Mouse (Mus musculus): Measurements from ENCODE around the gene St6galnac6. TPM values are rescaled to one million over a fixed set of nuclear protein-coding genes. Genes with fewer than 3 reads are reported as not detected.

Gene St6galnac6
- total RNA-seq, 1 experiment from 2014 or later: 4.7 TPM

DNA sequence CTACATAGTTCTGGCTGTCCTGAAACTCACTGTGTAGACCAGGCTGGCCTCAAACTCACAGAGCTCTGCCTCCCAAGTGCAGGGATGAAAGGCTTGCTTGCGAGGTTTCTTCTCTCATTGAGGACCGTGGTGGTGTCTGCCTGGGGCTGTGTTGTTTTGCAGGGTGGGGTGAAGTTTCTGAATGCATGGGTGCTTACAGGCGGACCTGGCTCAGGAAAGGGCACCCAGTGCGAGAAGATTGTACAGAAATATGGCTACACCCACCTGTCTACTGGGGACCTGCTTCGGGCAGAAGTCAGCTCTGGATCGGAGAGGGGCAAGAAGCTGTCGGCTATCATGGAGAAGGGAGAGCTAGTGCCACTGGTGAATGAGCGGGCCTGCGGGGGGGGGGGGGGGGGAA is 30.5 kb downstream of the St6galnac6 start:
- ATAC-seq (ENCODE audit: extremely low read depth, insufficient number of reproducible peaks, low FRiP score, poor library complexity, severe bottlenecking): no peak

- no peak for ATAC-seq (ENCODE audit: extremely low read depth, insufficient number of reproducible peaks, low FRiP score, poor library complexity, severe bottlenecking)
Observed at GRCm38 (mm10) chr2:32631046-32631445, 31.5 kb downstream of the St6galnac6 start.

DNA sequence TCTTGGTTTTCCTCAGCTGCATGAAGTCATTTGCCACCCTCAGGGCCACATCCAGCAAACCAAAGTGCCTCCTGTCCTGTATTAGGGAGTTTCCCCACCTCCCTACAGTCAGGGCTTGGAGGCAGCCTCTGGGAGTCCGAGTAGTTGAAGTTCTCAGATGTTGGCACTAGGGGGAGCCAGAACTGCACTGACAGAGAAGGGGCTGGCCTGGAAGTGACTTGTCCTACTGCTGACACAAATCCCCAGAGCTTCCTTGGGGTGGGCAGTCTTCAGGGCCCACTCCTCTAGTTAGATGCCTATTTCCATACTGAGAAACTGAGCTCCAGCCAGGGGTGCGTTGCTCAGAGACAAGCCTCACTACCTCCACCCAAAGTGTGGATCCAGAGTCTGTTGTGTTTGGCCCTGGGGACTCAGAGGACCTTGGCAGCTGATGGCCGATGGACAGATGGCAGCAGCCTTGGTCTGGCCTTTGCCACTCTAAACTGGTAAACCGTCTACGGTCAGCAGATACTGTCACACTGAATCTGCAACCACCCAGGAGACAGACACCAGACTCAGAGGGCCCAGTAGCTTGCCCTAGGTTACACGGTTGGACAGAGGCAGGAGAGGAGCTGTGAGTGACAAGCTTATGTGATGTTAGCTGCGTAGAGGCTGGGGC is 32.4 kb downstream of the St6galnac6 start:
- peak; percentile 67 for ATAC-seq (ENCODE audit: extremely low read depth, insufficient number of reproducible peaks, low FRiP score, poor library complexity, severe bottlenecking)

DNA sequence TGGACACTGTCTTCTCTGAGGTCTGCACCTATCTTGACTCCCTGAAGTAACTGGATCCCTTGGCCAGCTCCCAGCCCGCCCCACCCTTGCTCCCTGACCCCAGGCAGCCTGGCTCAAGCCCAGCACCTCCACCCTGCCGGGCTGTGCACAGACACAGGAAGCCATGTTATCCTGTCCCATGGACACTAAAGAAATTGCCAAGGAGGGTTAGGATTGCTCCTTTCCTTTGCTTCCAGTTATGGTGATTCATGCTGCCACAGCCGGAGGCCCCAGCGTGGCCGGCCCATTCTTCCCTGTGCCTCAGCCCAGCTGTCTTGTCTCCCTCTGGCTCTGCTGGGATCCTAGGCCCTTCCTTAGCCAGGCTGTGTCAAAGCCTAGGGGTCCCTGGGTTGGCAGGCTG is 34.2 kb downstream of the St6galnac6 start:
- ATAC-seq (ENCODE audit: extremely low read depth, insufficient number of reproducible peaks, low FRiP score, poor library complexity, severe bottlenecking): no peak

DNA sequence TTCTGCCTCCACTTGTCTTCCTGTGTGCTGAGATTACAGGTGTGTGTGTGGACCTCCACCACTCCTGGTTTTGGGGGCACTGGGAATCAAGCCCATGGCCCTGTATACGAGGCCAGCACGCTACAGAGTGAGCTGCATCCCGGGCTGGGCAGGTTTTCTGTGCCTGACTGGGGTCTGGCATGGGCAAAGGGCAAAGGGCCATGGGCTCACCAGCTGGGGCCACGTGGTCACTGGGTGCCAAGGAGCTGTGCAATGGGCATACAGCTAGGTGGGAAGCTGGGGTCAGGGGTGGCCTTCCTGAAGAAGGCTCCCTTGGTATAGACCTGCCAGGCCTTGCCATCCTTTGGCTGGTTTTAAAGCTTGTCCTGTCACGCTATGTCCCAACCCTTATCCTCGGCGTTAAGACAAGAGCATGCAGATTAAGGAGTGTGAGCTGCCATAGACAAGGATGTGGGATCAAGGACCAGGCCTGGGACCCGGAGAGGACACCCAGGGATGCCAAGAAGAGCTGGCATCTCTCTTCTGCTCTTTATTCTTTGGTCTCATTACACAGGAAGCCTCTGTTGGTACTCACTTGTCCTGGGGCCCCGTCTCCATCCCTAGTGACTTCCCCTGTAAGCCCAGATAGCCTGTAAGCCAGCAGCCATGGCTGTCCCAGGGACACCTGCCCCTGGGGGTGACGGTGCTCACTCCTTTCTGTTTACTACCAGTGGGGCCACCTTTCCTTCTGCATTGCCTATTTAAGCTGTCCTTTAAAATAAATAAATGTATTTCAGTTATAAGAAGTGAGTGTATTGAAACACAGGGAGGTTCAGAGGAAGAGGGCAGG is 35.0 kb downstream of the St6galnac6 start:
- ATAC-seq (ENCODE audit: extremely low read depth, insufficient number of reproducible peaks, low FRiP score, poor library complexity, severe bottlenecking): no peak

- ATAC-seq (ENCODE audit: extremely low read depth, insufficient number of reproducible peaks, low FRiP score, poor library complexity, severe bottlenecking): no peak
Observed at GRCm38 (mm10) chr2:32636617-32637016, 37.1 kb downstream of the St6galnac6 start.

DNA sequence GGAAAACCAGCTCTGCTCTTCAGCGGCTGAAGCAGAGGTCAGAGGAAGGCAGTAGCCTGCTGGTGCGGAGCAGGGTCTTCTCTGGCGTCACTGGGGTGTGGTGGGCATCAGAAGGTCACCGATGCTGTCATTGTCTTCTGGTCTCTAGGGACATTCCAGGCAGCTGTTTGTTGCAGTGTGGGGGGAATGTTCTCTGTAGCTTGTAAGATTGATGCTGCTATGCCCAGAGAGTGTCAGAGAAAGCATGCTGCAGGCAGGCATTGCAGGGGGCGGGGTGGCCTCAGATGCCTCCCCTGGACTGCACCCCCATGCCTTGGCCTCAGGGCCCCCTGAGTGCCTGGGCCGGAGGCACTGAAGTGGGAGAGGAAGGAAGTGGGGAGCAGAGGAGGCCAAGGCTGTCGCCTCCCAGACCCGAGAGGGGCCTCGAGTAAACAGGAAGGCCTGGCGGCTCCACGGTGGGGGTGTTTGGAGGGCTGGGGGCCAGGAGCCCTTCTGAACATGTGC is 38.3 kb downstream of the St6galnac6 start:
- peak; percentile 51 for ATAC-seq (ENCODE audit: extremely low read depth, insufficient number of reproducible peaks, low FRiP score, poor library complexity, severe bottlenecking)

GRCm38 (mm10) chr2:32639632-32640031 is 40.1 kb downstream of the St6galnac6 start:
- ATAC-seq (ENCODE audit: extremely low read depth, insufficient number of reproducible peaks, low FRiP score, poor library complexity, severe bottlenecking): no peak

DNA sequence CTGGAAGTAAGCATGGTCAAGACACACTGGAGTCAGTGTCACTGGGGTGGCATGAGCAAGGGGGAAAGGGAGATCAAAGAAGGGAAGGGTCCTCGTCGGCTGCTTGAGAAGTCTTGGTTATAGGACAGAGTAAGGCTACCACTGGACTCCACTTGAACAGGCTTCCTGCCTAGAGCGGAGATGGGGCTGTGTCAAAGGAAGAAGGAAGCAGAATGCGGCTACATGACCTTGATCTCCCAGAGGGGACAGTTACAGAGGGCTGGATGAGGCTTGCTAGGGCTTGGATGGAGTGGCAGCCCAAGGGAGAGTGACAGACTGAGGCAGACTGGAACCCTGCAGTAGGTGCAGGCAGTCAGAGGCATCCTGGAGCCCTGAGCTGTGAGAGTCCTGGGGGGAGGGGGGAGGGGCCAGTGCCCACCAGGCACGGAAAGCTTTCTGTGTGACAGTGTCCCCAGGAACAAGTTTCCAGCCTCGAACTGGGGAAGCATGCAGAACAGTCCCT is 41.1 kb downstream of the St6galnac6 start:
- no peak for ATAC-seq (ENCODE audit: extremely low read depth, insufficient number of reproducible peaks, low FRiP score, poor library complexity, severe bottlenecking)

DNA sequence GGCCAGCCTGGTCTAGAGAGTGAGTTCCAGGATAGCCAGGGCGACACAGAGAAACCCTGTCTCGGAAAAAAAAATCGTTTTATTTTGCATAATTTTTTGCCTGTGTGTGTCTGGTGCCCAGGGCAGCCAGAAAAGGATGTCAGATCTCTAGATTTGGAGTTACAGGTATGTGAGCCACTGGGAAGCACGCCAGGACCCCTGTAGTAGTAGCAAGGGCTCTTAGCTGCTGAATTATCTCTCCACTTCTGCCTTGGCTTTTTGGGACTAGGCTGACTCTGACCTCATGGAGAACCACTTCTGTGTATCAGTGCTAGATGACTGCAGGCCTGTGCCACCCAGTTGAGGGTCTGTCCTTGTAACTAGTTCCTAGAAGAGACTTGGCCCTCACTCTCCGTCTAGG is 42.3 kb downstream of the St6galnac6 start:
- no peak for ATAC-seq (ENCODE audit: extremely low read depth, insufficient number of reproducible peaks, low FRiP score, poor library complexity, severe bottlenecking)

GRCm38 (mm10) chr2:32642813-32643212 is 43.3 kb downstream of the St6galnac6 start:
- no peak for ATAC-seq (ENCODE audit: extremely low read depth, insufficient number of reproducible peaks, low FRiP score, poor library complexity, severe bottlenecking)

DNA sequence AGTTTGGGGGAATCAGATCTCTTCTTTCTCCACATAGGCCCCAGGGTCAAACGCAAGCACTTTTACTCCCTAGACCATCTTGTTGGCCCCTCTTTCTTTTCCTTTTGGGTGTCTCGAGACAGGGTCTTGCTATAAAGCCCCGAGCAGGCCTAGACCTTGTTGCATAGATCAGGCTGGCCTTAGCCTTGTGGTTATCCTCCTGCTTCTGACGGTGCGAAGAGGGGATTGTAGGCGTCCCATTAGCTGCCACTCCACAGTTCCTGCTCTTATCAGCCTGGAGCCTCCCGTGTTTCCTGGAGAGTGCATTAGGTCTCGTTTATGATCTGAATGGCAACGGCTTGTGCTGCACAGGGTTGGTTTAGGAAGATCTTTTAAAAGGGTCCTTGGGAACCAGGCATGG is 44.6 kb downstream of the St6galnac6 start:
- ATAC-seq (ENCODE audit: extremely low read depth, insufficient number of reproducible peaks, low FRiP score, poor library complexity, severe bottlenecking): no peak

DNA sequence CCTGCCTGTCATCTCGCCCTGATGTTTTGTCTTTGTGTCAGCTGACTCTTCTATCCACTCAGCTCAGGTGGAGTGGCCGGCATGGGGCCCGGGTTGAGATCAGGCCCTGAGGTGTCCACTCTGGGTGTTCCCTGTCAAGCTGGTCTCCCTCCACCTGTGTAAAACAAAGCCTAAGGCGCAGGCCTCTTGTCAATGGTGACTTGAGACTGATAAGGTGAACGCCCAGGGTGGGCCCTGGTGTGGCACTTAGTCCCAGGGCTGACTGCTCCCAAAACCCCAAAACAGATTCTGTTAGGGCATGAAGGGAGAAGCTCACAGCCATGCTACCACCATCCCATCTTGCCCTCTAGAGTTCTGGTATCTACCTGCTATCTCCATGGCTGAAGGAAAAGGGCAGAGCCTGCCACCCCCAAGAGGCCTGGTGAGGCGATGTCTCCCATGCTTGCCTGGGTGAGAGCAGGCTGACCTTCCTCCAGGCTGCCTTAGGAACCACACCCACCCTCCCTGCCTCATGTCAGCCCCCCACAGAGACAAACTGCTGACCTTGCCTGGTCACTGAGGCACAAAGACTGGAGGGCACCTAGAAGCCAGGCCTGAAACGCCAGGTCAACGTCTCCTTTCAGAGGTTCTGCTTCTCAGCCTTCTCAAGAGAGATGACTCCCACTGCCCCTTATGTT is 45.4 kb downstream of the St6galnac6 start:
- ATAC-seq (ENCODE audit: extremely low read depth, insufficient number of reproducible peaks, low FRiP score, poor library complexity, severe bottlenecking): no peak

GRCm38 (mm10) chr2:32645647-32646046 is 46.1 kb downstream of the St6galnac6 start:
- ATAC-seq (ENCODE audit: extremely low read depth, insufficient number of reproducible peaks, low FRiP score, poor library complexity, severe bottlenecking): no peak

- no peak for ATAC-seq (ENCODE audit: extremely low read depth, insufficient number of reproducible peaks, low FRiP score, poor library complexity, severe bottlenecking)
Observed at GRCm38 (mm10) chr2:32646379-32647056, 47.0 kb downstream of the St6galnac6 start, which contains the start of gene Eng. Gene Eng, plus strand, starts transcription at chr2:32646595.

DNA sequence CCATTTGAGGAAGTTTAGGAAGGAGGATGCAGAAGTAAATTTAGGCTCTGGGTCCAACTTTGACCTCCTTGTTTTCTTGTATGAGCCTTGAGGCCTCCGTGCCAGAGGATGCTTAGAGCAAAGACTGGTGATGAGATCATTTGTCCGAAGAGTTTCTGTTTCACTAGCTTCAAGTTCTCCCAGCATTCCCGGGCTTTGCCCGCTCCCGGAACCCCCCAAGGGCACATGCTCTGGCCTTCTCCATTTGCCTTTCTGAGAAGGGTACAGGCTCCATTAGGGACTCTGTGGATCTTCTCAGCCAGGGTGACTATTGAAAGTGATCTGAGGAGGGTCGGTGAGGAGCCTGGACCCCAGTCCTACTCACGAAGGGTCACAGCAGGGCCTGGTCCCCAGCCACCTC is 47.9 kb downstream of the St6galnac6 start:
- no peak for ATAC-seq (ENCODE audit: extremely low read depth, insufficient number of reproducible peaks, low FRiP score, poor library complexity, severe bottlenecking)

DNA sequence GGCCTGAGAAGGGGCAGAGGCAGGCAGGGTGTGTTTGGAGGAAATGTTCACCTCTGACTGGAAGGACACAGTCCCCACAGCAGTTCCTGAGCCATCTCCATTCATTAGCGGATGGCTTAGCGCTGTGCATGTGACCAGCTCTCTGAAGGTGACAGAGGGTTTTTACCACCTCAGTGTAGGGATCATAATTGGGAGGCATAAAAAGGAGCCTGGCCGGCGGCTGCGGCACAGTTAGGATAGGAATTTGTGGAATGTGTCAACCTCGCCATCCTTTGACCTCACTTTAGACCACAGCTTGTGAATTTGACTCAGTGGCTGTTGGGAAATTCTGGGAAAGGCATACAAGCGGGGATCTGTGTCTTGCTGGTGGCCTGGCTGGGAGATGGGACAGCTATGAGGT is 54.3 kb downstream of the St6galnac6 start:
- ATAC-seq (ENCODE audit: extremely low read depth, insufficient number of reproducible peaks, low FRiP score, poor library complexity, severe bottlenecking): no peak

GRCm38 (mm10) chr2:32654743-32655393 is 55.4 kb downstream of the St6galnac6 start:
- no peak for ATAC-seq (ENCODE audit: extremely low read depth, insufficient number of reproducible peaks, low FRiP score, poor library complexity, severe bottlenecking)

GRCm38 (mm10) chr2:32655394-32655744 is 55.9 kb downstream of the St6galnac6 start:
- ATAC-seq (ENCODE audit: extremely low read depth, insufficient number of reproducible peaks, low FRiP score, poor library complexity, severe bottlenecking): no peak

Data from neutrophil, adult 5-6 weeks (primary cell).